Mouse (Mus musculus) thymus, postnatal 4 days (tissue): ENCODE measurements at regions not wholly inside any gene's neighbourhood (a gene's known extent, or its start where the extent isn't known, plus 50 kb on each side); places are given as distances from the start of the nearest gene placed in this dataset.

Source experiments
- DNase-seq: peaks from one replicate; pipeline ENCODE4 v3.0.0; 2021

- no peak for DNase-seq
These were observed 153.8 kb upstream of the Kcnh8 start for GRCm38 (mm10) chr17:52448701-52449100.

GRCm38 (mm10) chr17:52459303-52459996, 143.1 kb upstream of the Kcnh8 start:
- DNase-seq: no peak

- no peak for DNase-seq
These were observed 142.5 kb upstream of the Kcnh8 start for GRCm38 (mm10) chr17:52459997-52460387.

DNA sequence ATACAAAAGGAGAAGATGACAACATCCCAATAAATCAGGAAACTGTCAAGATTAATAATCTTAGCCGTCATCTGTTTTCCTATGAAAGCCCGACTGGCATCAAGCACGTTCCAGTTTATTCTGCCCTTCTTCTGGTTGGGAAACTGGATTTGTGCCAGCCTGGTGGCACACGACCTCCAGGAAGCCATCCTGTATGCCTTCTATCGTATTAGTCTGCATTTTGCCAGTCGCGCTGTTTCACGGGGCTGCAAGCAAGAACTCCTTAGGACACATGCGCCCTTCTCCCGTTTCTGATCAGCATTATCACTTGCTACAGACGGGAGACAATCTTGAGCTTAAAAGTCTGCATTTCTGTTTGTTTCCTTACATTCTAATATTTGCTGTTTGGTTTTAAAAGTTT, 141.2 kb upstream of the Kcnh8 start:
- peak; percentile 65 for DNase-seq

GRCm38 (mm10) chr17:52461709-52462141, 140.8 kb upstream of the Kcnh8 start:
- DNase-seq: peak; percentile 78

GRCm38 (mm10) chr17:52462361-52462760, 140.1 kb upstream of the Kcnh8 start:
- DNase-seq: peak; percentile 53

- DNase-seq: peak; percentile 61
These were observed 134.0 kb upstream of the Kcnh8 start for GRCm38 (mm10) chr17:52468464-52468863.

DNA sequence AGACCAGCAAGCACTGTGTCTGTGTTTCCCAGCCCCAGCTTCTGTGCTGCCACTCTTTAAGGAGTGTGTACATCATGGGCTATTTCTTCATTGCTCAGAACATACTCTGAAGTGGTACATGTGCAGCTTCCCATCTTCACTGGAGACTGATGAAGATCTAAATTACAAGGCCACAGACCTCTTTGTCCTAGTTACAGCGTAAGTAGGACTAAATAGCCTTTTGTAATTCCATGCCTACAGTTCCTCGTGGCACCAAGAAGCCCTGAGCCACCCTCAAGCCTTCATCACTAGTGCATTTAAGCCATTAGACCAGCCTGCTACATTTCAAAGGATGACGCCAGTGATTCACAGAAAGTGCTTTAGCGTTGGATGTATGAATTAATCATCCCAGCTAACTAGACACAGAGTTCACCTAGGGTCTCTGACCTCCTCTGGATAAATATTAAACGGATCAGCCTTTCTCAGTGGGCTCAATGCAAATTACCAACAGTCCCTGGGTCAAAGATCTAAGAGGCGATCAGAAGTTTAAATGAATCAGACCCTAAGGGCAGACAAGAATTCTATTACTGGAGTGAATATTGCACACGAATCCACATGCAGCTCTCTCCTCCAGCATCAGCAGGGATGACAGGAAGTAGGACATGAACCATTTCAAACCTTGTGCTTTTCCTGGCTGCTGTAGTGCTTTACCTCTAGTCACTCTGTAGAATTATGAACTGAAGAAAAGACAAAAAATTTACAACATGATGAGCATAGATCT, 123.0 kb upstream of the Kcnh8 start:
- DNase-seq: no peak

DNA sequence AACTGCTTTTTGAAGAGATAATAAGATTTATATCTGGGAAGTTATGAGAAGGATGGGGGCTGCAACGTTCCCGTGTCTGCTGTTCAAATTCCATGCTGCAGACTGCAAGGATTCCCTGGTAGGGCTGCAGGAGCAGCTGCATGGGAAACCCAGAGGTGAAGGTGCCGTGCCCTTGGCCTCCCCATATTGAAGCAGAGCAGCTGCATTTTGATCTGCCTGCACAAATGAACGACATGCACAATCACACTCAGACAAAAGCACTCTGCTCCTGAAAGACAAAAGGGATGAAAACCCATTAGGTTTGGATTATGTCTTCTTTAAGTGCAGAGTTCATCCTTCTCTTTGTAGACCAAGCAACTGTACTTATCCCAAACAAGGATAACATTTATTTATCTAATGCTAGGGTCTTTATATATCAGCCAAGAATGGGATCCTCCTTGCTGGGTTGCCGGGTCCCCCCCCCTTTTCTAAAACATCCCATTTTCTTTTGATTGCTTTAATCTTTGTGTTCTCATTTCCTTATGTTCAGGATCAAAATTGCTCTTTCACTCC, 122.3 kb upstream of the Kcnh8 start:
- no peak for DNase-seq

DNA sequence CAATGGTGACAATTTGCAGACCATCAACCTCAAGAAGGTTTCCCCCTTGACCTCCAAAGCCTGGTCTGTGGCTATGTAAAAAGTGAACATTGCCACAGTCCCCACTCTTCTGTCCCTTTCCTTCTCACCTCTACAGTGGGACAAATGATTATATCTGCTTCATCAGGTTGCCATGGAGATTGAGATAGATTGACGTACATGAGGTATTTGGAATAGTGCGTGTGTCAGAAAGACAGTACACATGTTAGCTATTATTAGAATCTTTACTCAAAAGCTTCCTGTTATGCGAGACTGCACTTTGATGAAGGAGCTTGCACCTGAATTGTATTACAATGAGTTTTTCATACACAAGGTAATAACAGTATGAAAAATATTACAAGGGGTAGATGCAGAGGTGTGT, 95.7 kb upstream of the Kcnh8 start:
- DNase-seq: no peak

- no peak for DNase-seq
These were observed 72.2 kb upstream of the Kcnh8 start for GRCm38 (mm10) chr17:52530260-52530659.
